Mouse (Mus musculus) liver, adult 2 months (tissue): ENCODE measurements around the gene Klhdc1. TPM values are rescaled to one million over a fixed set of nuclear protein-coding genes. Genes with fewer than 3 reads are reported as not detected.
A peak's percentile ranks its signal among the peaks of the same experiment; 100 is the strongest.

Experiments used
- DNase-seq: peaks from one replicate; pipeline ENCODE4 v3.0.0-alpha.2; 2011; ENCODE audit warnings: low read depth, low spot score; ENCODE audit errors: extremely low read depth
- H3K27ac ChIP-seq: fragments of 200-500 bp; replicated peaks from 2 replicates; pipeline ENCODE4 v1.5.1; 2012; ENCODE audit warnings: low read depth, mild to moderate bottlenecking, control low read depth, inconsistent platforms, low read length; ENCODE audit not compliant: insufficient read depth
- H3K27me3 ChIP-seq: fragments of 200-500 bp; 2 replicates; pipeline ENCODE4 v1.6.1; 2012; ENCODE audit warnings: mild to moderate bottlenecking, moderate library complexity, low read length, inconsistent platforms; ENCODE audit not compliant: control insufficient read depth, insufficient read depth
- H3K36me3 ChIP-seq: fragments of 200-500 bp; 2 replicates; pipeline ENCODE4 v1.6.1; 2012; ENCODE audit warnings: low read length, inconsistent platforms; ENCODE audit not compliant: control insufficient read depth, insufficient read depth
- H3K4me1 ChIP-seq: fragments of 200-500 bp; 2 replicates; pipeline ENCODE4 v1.6.1; 2011; ENCODE audit warnings: low read length; ENCODE audit not compliant: control insufficient read depth, insufficient read depth
- H3K4me3 ChIP-seq: fragments of 200-500 bp; 2 replicates; pipeline ENCODE4 v1.5.1; 2011; ENCODE audit warnings: low read depth, mild to moderate bottlenecking, control low read depth, low read length, moderate library complexity; ENCODE audit not compliant: insufficient read depth
- H3K79me2 ChIP-seq: fragments of 200-500 bp; 2 replicates; pipeline ENCODE4 v1.6.1; 2012; ENCODE audit warnings: inconsistent platforms, mild to moderate bottlenecking, low read length, moderate library complexity; ENCODE audit not compliant: control insufficient read depth, insufficient read depth
- H3K9ac ChIP-seq: fragments of 200-500 bp; 2 replicates; pipeline ENCODE4 v1.6.1; 2012; ENCODE audit warnings: low read depth, mild to moderate bottlenecking, control low read depth, inconsistent platforms, low read length
- CTCF ChIP-seq: fragments of 200-500 bp; IDR thresholded peaks from 2 replicates; pipeline ENCODE4 v1.5.1; 2011; ENCODE audit warnings: low read depth, low read length, control low read depth
- POLR2A ChIP-seq: fragments of 200-500 bp; IDR thresholded peaks from 2 replicates; pipeline ENCODE4 v1.6.1; 2011; ENCODE audit warnings: low read length, control low read depth; ENCODE audit not compliant: insufficient read depth; ENCODE audit errors: extremely low read depth
- WGBS: fragments of 180-500 bp; shearing (Covaris S2); methylation state at CpG from one replicate; pipeline ENCODE4 v1.1.7; 2018; 5-methylcytosine and 5-hydroxymethylcytosine counted together
- polyA plus RNA-seq: library from polyadenylated mRNA; depleted of rRNA; stranded (reverse); fragments of >200 nt; gene quantifications from 2 replicates; pipeline ENCODE4 v1.2.3, GENCODE M21; 2012
- total RNA-seq: library from RNA; depleted of rRNA; stranded (reverse); fragments of >200 nt; gene quantifications from 2 replicates; pipeline ENCODE4 v1.2.3, GENCODE M21; 2014

The Klhdc1 gene
- total and polyA plus RNA-seq, 2 experiments = 0.10 to 0.46 TPM

- TF ChIP-seq POLR2A = no peak
- TF ChIP-seq CTCF = no peak
- Histone ChIP-seq H3K4me3 (no peak overlapping the region), H3K9ac (no peak overlapping the region), H3K27ac (no peak overlapping the region), H3K27me3 (no peaks in the 10 kb centered on the region), H3K79me2 (no peaks in the 10 kb centered on the region), H3K36me3 (no peaks in the 10 kb centered on the region), H3K4me1 (no peaks in the 10 kb centered on the region)
- DNase-seq = no peak
- WGBS = 96% methylated on average over 7 of the region's 7 CpGs
Observed at GRCm38 (mm10) chr12:69216587-69216986, 24.4 kb upstream of the Klhdc1 start.

- Histone ChIP-seq H3K79me2 (no peaks in the 10 kb centered on the region), H3K4me3 (no peak overlapping the region), H3K4me1 (no peaks in the 10 kb centered on the region), H3K36me3 (no peaks in the 10 kb centered on the region), H3K9ac (no peak overlapping the region), H3K27me3 (no peaks in the 10 kb centered on the region), H3K27ac (no peak overlapping the region)
- no peak for DNase-seq
- TF ChIP-seq CTCF (no peak), POLR2A (no peak)
- WGBS = 67% methylated on average over 19 of the region's 19 CpGs
Observed at GRCm38 (mm10) chr12:69220613-69221277, 20.2 kb upstream of the Klhdc1 start.

GRCm38 (mm10) chr12:69227776-69228466 lies 13.1 kb upstream of the Klhdc1 start, which contains the start of gene Pole2:
Pole2 (minus strand) TSS chr12:69228195.
- H3K27ac ChIP-seq = no peak within 1 kb of the TSS; the same call in 1 of the 2 replicates
- TF ChIP-seq CTCF (no peak), POLR2A (no peak)
- no peaks in the 10 kb centered on the region for H3K27me3 ChIP-seq
- peak within 1 kb of the TSS; percentile 96 for H3K4me3 ChIP-seq
- H3K36me3 ChIP-seq = no peaks in the 10 kb centered on the region
- H3K4me1 ChIP-seq = no peaks in the 10 kb centered on the region
- WGBS = 1% methylated on average over 37 of the region's 37 CpGs
- H3K79me2 ChIP-seq = no peaks in the 10 kb centered on the region
- peak within 1 kb of the TSS; percentile 61 for H3K9ac ChIP-seq
- DNase-seq = peak; percentile 53

- no peaks in the 10 kb centered on the region for H3K36me3 ChIP-seq
- H3K27me3 ChIP-seq = no peaks in the 10 kb centered on the region
- TF ChIP-seq CTCF (0 out of 2 replicates have a peak, but pooled peaks have one; percentile 17), POLR2A (no peak)
Observed at GRCm38 (mm10) chr12:69229251-69229650, 11.7 kb upstream of the Klhdc1 start.

GRCm38 (mm10) chr12:69235782-69236181 lies 5.2 kb upstream of the Klhdc1 start:
- WGBS = 71% methylated on average over 6 of the region's 6 CpGs
- DNase-seq = no peak
- Histone ChIP-seq H3K4me3 (no peak overlapping the region), H3K9ac (no peak overlapping the region), H3K27me3 (no peaks in the 10 kb centered on the region), H3K4me1 (no peaks in the 10 kb centered on the region), H3K27ac (no peak overlapping the region), H3K36me3 (no peaks in the 10 kb centered on the region), H3K79me2 (no peaks in the 10 kb centered on the region)
- no peak for TF ChIP-seq CTCF
- TF ChIP-seq POLR2A = no peak

More at GRCm38 (mm10) chr12:69229251-69229650, 11.7 kb upstream of the Klhdc1 start:
- no peak overlapping the region for H3K4me3 ChIP-seq
- no peak overlapping the region for H3K9ac ChIP-seq
- H3K27ac ChIP-seq = no peak overlapping the region
- no peaks in the 10 kb centered on the region for H3K79me2 ChIP-seq
- H3K4me1 ChIP-seq = no peaks in the 10 kb centered on the region
- DNase-seq = no peak
- WGBS = 57% methylated on average over 2 of the region's 2 CpGs

GRCm38 (mm10) chr12:69238284-69238683 lies 2.7 kb upstream of the Klhdc1 start:
- Histone ChIP-seq H3K4me1 (no peaks in the 10 kb centered on the region), H3K36me3 (no peaks in the 10 kb centered on the region), H3K27ac (no peak overlapping the region), H3K27me3 (no peaks in the 10 kb centered on the region), H3K9ac (no peak overlapping the region), H3K4me3 (no peak overlapping the region), H3K79me2 (no peaks in the 10 kb centered on the region)
- WGBS = 36% methylated on average over 3 of the region's 3 CpGs
- TF ChIP-seq CTCF = no peak
- no peak for TF ChIP-seq POLR2A
- no peak for DNase-seq
